Mouse (Mus musculus) stomach, postnatal 0 days (tissue): ENCODE measurements around the gene Anxa1. TPM values are rescaled to one million over a fixed set of nuclear protein-coding genes. Genes with fewer than 3 reads are reported as not detected.
A peak's percentile ranks its signal among the peaks of the same experiment; 100 is the strongest.

Source experiments
- ATAC-seq: fragments of 200-750 bp; cut with Nextera tagmentation; 2 replicates; pipeline ENCODE4 v1.8.0; 2017; ENCODE audit not compliant: low FRiP score, low TSS enrichment
- DNase-seq: peaks from one replicate; pipeline ENCODE4 v3.0.0-alpha.2; 2016; ENCODE audit warnings: low spot score
- H3K27ac ChIP-seq: fragments of 300-500 bp; sonication (generic); replicated peaks from 2 replicates; pipeline ENCODE4 v1.5.1; 2014; ENCODE audit warnings: mild to moderate bottlenecking, control low read depth
- H3K27me3 ChIP-seq: fragments of 300-500 bp; sonication (generic); 2 replicates; pipeline ENCODE4 v1.6.1; 2014; ENCODE audit warnings: low read length; ENCODE audit not compliant: control insufficient read depth, insufficient read depth
- H3K36me3 ChIP-seq: fragments of 300-500 bp; sonication (generic); 2 replicates; pipeline ENCODE4 v1.6.1; 2014; ENCODE audit warnings: low read length, mixed read lengths; ENCODE audit not compliant: control insufficient read depth, insufficient read depth
- H3K4me1 ChIP-seq: fragments of 300-500 bp; sonication (generic); replicated peaks from 2 replicates; pipeline ENCODE4 v1.6.1; 2014; ENCODE audit warnings: antibody characterized with exemption; ENCODE audit not compliant: control insufficient read depth, insufficient read depth
- H3K4me2 ChIP-seq: fragments of 300-500 bp; sonication (generic); replicated peaks from 2 replicates; pipeline ENCODE4 v1.6.1; 2014; ENCODE audit warnings: low read depth, mild to moderate bottlenecking, control low read depth, moderate library complexity
- H3K4me3 ChIP-seq: fragments of 300-500 bp; sonication (generic); 2 replicates; pipeline ENCODE4 v1.5.1; 2014; ENCODE audit warnings: low read depth, low read length, control low read depth
- H3K9ac ChIP-seq: fragments of 300-500 bp; sonication (generic); 2 replicates; pipeline ENCODE4 v1.6.1; 2014; ENCODE audit warnings: mild to moderate bottlenecking, low read length, control low read depth, mixed read lengths
- H3K9me3 ChIP-seq: fragments of 300-500 bp; sonication (generic); 2 replicates; pipeline ENCODE4 v1.6.1; 2016; ENCODE audit warnings: low read length; ENCODE audit not compliant: control insufficient read depth
- CTCF ChIP-seq: IDR thresholded peaks from 2 replicates; pipeline ENCODE4 v1.5.1; 2016; ENCODE audit warnings: antibody characterized with exemption, low read depth, mild to moderate bottlenecking, moderate library complexity
- EP300 ChIP-seq: optimal IDR thresholded peaks from 2 replicates; pipeline ENCODE3; 2016; ENCODE audit warnings: antibody characterized with exemption
- WGBS: fragments of 180-500 bp; shearing (Covaris S2); extraction: QIAGEN DNeasy Blood & Tissue Kit; methylation state at CpG from one replicate; pipeline ENCODE4 v1.1.7; 2014; 5-methylcytosine and 5-hydroxymethylcytosine counted together
- polyA plus RNA-seq: library from polyadenylated mRNA; unstranded; fragments of >200 nt; fragmentation: Nextera tagmentation; extraction: Ambion mirVana; gene quantifications from 2 replicates; pipeline ENCODE4 v1.2.1, GENCODE M21; 2015

Gene Anxa1
- polyA plus RNA-seq, 1 experiment from 2014 or later, result 666 TPM

DNA sequence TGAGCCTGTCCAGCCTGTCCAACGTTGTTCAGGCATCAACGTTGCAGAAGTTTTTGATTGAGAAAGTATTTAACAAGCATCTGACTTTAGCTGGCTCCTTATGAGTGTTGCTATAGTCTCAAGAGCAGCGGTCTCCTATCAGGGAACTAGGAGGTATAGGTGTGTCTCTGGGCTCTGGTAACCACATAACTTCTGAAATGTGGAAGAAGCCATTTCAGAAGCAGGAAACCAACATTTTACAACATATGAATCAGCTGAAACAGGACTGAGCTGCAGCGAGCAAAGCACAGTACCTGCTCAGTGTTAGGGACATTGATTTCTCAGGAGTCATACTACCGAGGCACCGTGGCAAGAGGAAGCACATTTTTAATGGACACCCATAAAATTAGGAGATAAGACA is 1.5 kb downstream of the Anxa1 start:
- no peaks in the 10 kb centered on the region for H3K4me1 ChIP-seq
- ATAC-seq, result 0 out of 2 replicates have a peak, but pooled peaks have one; percentile 25
- 42% methylated on average over 6 of the region's 6 CpGs for WGBS
- peak overlapping the region; percentile 42 for H3K4me2 ChIP-seq
- H3K27me3 ChIP-seq, result no peaks in the 10 kb centered on the region
- TF ChIP-seq EP300 (no peak), CTCF (no peak)
- peak overlapping the region; percentile 38 for H3K4me3 ChIP-seq
- no peaks in the 10 kb centered on the region for H3K36me3 ChIP-seq
- DNase-seq, result no peak
- H3K9ac ChIP-seq, result peak overlapping the region; percentile 43
- H3K27ac ChIP-seq, result 0 out of 2 replicates have a peak overlapping the region, but pooled peaks have one; percentile 26
- no peaks in the 10 kb centered on the region for H3K9me3 ChIP-seq

DNA sequence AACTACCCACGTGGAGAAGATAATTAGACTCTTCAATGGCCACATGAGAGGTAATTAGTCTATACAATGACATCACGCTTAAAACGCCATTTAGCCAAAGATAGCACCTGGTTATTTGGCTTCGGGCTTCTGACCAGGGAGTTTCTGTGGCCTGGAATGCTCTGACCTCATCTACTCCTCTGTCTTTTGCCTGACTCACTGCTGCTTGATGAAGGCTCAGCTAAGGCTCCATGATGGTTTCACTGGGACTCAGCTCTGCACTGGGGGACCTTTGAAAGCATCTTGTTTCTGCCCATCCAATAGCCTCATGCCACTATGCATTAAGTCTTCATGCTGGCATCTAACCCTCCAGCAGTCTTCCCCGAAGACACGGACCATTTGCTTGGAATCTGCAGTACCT is 2.5 kb downstream of the Anxa1 start:
- Histone ChIP-seq H3K4me1 (no peaks in the 10 kb centered on the region), H3K9ac (no peak overlapping the region), H3K9me3 (no peaks in the 10 kb centered on the region), H3K27ac (no peak overlapping the region), H3K27me3 (no peaks in the 10 kb centered on the region), H3K36me3 (no peaks in the 10 kb centered on the region), H3K4me2 (no peak overlapping the region; the same call in 1 of the 2 replicates), H3K4me3 (no peak overlapping the region)
- DNase-seq, result no peak
- no peak for ATAC-seq
- WGBS, result 67% methylated on average over 6 of the region's 6 CpGs
- no peak for TF ChIP-seq EP300
- no peak for TF ChIP-seq CTCF

DNA sequence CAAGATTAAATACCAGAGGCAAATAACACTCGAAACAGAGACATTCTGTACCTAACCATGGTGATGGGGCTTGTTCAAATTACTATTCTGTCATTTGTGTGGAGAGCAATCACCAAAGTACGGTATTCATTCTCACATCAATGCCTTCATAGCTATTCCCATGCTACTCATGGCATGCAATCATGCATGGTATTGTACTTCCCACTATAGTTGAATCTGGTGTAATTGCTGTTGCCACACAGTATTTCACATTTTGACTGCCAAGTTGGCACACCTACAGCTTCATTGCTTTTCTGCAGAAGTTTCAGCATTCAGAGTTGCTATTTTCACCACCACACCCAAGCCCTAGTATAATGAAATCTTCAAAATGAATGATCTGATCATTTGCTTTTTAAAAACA is 4.4 kb downstream of the Anxa1 start:
- Histone ChIP-seq H3K27ac (no peak overlapping the region), H3K4me1 (no peaks in the 10 kb centered on the region), H3K27me3 (no peaks in the 10 kb centered on the region), H3K9ac (no peak overlapping the region), H3K36me3 (0 out of 2 replicates have a peak, but pooled peaks cover 3% of the 10 kb centered on the region), H3K9me3 (no peaks in the 10 kb centered on the region), H3K4me3 (no peak overlapping the region), H3K4me2 (no peak overlapping the region)
- ATAC-seq (no peak), DNase-seq (no peak)
- 61% methylated on average over 2 of the region's 2 CpGs for WGBS
- TF ChIP-seq CTCF (no peak), EP300 (no peak)

DNA sequence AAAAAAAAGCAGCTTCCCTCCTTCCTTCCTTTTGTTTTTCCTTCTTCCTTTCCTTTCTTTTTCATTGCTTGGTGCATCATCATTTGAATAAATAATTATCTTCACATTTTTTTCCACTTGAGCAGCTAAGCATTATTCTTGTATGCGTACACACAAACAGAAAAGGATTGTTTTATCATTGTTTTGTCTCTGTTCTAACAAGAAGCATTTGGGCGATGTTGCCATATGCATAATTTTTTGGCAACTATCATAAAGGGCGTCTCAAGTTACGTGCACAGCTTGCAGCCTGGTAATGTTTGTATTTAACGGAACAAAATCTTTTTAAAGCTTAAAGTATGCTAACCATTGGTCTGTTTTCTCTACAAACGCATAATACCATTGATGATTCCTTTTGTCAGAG is 5.1 kb downstream of the Anxa1 start:
- Histone ChIP-seq H3K4me3 (no peak overlapping the region), H3K36me3 (0 out of 2 replicates have a peak, but pooled peaks cover 3% of the 10 kb centered on the region), H3K9ac (no peak overlapping the region), H3K4me1 (no peaks in the 10 kb centered on the region), H3K9me3 (no peaks in the 10 kb centered on the region), H3K4me2 (no peak overlapping the region), H3K27me3 (no peaks in the 10 kb centered on the region), H3K27ac (no peak overlapping the region)
- no peak for DNase-seq
- TF ChIP-seq CTCF (no peak), EP300 (no peak)
- ATAC-seq, result no peak
- 48% methylated on average over 6 of the region's 6 CpGs for WGBS

DNA sequence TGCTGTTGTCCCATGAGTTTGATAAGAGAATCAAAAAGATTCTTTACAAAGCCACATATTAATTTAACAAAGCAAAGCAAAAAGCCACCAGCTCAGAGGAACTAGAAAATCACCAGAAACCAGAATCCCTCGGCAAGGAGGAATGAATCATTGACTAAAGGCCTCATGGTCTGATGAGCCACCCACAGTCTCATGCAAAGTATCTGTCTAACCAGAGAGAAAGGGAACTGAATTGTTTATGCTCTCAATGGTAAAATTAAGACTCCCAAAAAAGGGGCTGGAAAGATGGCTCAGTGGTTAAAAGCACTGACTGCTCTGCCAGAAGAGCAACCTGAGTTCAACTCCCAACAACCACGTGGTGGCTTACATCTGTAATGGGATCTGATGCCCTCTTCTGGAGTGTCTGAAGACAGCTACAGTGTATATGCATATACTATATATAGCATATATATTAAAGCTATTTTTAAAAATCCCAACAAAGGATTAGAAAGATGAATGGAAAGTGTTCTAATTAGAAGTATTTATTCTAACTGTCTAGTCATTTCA is 9.5 kb downstream of the Anxa1 start:
- no peak for TF ChIP-seq CTCF
- no peak for TF ChIP-seq EP300
- Histone ChIP-seq H3K9me3 (no peaks in the 10 kb centered on the region), H3K9ac (no peak overlapping the region), H3K36me3 (0 out of 2 replicates have a peak, but pooled peaks cover 3% of the 10 kb centered on the region), H3K4me2 (no peak overlapping the region), H3K27me3 (no peaks in the 10 kb centered on the region), H3K4me1 (no peaks in the 10 kb centered on the region), H3K27ac (no peak overlapping the region), H3K4me3 (no peak overlapping the region)
- WGBS, result 62% methylated on average over 2 of the region's 2 CpGs
- ATAC-seq (no peak), DNase-seq (no peak)

DNA sequence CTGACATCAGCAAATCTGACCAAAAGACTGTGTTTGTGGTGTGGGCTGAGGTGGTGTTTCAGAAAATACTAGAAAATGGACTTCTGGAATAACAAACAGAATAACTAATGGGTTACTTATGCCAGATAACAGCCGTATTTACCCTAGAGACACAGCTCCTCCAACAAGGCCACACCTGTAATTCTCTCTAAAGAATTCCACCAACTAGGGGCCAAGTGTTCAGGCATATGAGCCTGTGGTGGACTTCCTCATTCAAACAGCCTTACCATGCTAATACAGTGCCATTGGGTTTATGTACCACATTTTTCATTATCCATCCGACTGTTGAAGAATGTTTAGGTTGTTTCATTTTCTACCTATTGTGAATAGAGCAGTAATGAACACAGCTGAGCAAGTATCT is 20.6 kb downstream of the Anxa1 start:
- ATAC-seq, result no peak

More for the DNA sequence above, 20.6 kb downstream of the Anxa1 start:
- no peaks in the 10 kb centered on the region for H3K9me3 ChIP-seq
- no peak overlapping the region for H3K4me3 ChIP-seq
- WGBS, result 74% methylated on average over 2 of the region's 2 CpGs
- H3K4me2 ChIP-seq, result no peak overlapping the region
- H3K9ac ChIP-seq, result no peak overlapping the region
- no peak for TF ChIP-seq EP300
- TF ChIP-seq CTCF, result no peak
- H3K36me3 ChIP-seq, result no peaks in the 10 kb centered on the region
- H3K4me1 ChIP-seq, result no peaks in the 10 kb centered on the region
- no peaks in the 10 kb centered on the region for H3K27me3 ChIP-seq
- DNase-seq, result no peak
- H3K27ac ChIP-seq, result no peak overlapping the region
